Mouse (Mus musculus): ENCODE results near the gene Prex1.
A peak's percentile ranks its signal among the peaks of the same experiment; 100 is the strongest.

Gene Prex1

DNA sequence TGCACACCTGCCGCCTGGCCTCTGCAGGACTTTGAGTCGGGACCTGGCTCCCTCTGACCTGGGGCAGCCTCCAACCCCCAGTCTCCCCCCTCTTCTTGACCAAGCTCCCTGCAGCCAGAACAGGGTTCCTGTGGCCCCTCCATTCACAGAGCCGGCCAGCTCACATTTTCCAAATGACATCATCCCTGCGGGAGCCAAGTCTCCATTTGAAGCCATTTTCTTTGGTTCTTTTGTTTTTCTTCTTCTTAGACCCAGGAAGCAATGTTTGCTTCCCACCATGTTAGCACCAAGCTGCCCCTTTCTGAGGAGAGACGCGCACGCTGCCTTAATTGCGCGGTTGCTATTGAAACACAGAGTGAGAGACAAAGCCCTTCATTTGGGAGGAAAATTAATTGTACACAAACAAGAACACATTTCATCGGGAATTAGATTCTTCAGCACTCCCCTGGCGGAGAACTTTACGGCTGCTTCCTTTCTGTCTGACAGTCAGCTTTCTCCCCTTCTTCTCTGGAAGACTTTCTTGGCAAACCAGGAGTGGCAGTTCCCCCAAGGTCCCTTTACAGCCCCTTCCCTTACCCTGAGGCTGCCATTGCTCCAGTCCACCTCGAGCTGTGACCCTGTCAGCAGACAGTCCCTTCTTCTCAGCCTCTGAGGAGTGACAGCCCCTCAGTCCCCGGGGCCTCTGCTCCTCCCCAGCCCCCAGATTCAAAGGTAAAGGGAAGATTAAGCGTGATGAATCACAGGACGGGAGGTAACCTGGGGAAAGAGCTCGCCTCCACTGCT lies 196.0 kb downstream of the Prex1 start:
- peak; percentile 22 to 47 for DNase-seq (ENCODE audit: low spot score in 2 of 2)

DNA sequence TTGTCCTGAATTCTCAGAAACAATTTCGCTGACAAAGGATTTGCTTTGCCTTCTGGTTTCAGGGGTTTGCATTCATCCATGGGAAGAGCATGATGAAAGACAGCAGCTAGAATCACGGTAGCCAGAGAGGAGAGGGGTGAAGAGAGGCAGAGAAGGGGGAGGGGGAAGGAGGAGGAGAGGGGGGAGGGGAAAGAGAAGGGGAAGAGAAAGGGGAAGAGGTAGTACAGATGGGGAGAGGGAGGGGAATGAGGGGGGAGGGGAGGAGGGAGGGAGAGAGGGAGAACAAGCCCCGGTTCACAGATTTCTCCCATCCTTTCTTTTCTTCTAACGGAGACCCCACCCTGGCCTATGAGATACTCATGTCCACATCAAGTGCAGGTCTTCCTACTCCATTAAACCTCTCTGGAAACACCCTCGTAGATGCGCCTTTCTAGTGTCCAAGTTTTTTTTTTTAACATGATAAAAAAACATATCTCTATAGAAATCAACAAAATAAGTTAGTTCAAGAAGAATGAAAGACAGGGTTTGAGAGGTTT lies 196.7 kb downstream of the Prex1 start:
- no peak for DNase-seq (ENCODE audit: low spot score in 2 of 2)
